Mouse (Mus musculus): ENCODE results near the gene Itgb5.
A peak's percentile ranks its signal among the peaks of the same experiment; 100 is the strongest.

The Itgb5 gene

GRCm38 (mm10) chr16:33832057-33832456, 2.6 kb downstream of the Itgb5 start:
- DNase-seq (ENCODE audit: low spot score): no peak

- DNase-seq (ENCODE audit: low spot score): no peak
Observed at GRCm38 (mm10) chr16:33832728-33833428, 3.4 kb downstream of the Itgb5 start.

- no peak for DNase-seq (ENCODE audit: low spot score)
Observed at GRCm38 (mm10) chr16:33833429-33833753, 3.9 kb downstream of the Itgb5 start.

- DNase-seq (ENCODE audit: low spot score): peak; percentile 52
Observed at GRCm38 (mm10) chr16:33833781-33834482, 4.5 kb downstream of the Itgb5 start.

GRCm38 (mm10) chr16:33836676-33837075, 7.2 kb downstream of the Itgb5 start:
- DNase-seq (ENCODE audit: low spot score): peak; percentile 56

GRCm38 (mm10) chr16:33837191-33837590, 7.7 kb downstream of the Itgb5 start:
- no peak for DNase-seq (ENCODE audit: low spot score)

GRCm38 (mm10) chr16:33840616-33841015, 11.2 kb downstream of the Itgb5 start:
- DNase-seq (ENCODE audit: low spot score): no peak

GRCm38 (mm10) chr16:33842081-33842880, 12.8 kb downstream of the Itgb5 start:
- DNase-seq (ENCODE audit: low spot score): no peak

GRCm38 (mm10) chr16:33844150-33844611, 14.7 kb downstream of the Itgb5 start:
- no peak for DNase-seq (ENCODE audit: low spot score)

GRCm38 (mm10) chr16:33844866-33845265, 15.4 kb downstream of the Itgb5 start:
- DNase-seq (ENCODE audit: low spot score): no peak

GRCm38 (mm10) chr16:33853271-33853670, 23.8 kb downstream of the Itgb5 start:
- no peak for DNase-seq (ENCODE audit: low spot score)

GRCm38 (mm10) chr16:33858766-33859165, 29.3 kb downstream of the Itgb5 start:
- no peak for DNase-seq (ENCODE audit: low spot score)

- no peak for DNase-seq (ENCODE audit: low spot score)
Observed at GRCm38 (mm10) chr16:33859380-33859779, 29.9 kb downstream of the Itgb5 start.

- DNase-seq (ENCODE audit: low spot score): peak; percentile 80
Observed at GRCm38 (mm10) chr16:33859988-33860700, 30.7 kb downstream of the Itgb5 start.

GRCm38 (mm10) chr16:33862406-33862805, 32.9 kb downstream of the Itgb5 start:
- no peak for DNase-seq (ENCODE audit: low spot score)

- DNase-seq (ENCODE audit: low spot score): no peak
Observed at GRCm38 (mm10) chr16:33863208-33863751, 33.8 kb downstream of the Itgb5 start.

GRCm38 (mm10) chr16:33870224-33870785, 40.8 kb downstream of the Itgb5 start:
- no peak for DNase-seq (ENCODE audit: low spot score)

- no peak for DNase-seq (ENCODE audit: low spot score)
Observed at GRCm38 (mm10) chr16:33870988-33871758, 41.7 kb downstream of the Itgb5 start.

GRCm38 (mm10) chr16:33871865-33872443, 42.5 kb downstream of the Itgb5 start:
- no peak for DNase-seq (ENCODE audit: low spot score)

- peak; percentile 45 for DNase-seq (ENCODE audit: low spot score)
Observed at GRCm38 (mm10) chr16:33873282-33873681, 43.8 kb downstream of the Itgb5 start.

All from ovary, adult 18-20 months (tissue).